Mouse (Mus musculus): ENCODE data around the gene Acsm3. TPM values are rescaled to one million over a fixed set of nuclear protein-coding genes. Genes with fewer than 3 reads are reported as not detected.

The Acsm3 gene
- polyA plus RNA-seq, 1 experiment: not detected

DNA sequence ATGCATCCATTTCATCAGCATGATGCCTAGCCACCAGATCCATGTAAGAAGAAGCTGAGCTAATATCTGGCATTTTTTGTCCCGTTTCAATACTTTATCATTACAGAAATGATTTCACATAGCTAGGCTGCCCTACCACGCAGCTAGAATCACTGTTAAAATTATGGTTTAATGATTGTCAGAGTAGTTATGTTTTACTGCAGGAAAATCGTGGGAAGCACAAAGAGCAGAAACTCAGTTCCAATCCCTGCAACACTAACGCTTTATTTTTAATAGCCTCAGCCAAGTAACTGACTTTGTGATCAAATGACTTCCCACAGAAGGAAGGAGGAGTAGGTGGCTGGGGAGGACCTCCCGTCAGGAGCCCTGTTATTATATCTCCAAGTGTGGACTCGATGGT, 6.3 kb downstream of the Acsm3 start:
- no peak overlapping the region for H3K27ac ChIP-seq (ENCODE audit: insufficient read depth, low read length)
- no peaks in the 10 kb centered on the region for H3K36me3 ChIP-seq (ENCODE audit: control insufficient read depth, insufficient read depth, low read length)
- H3K4me1 ChIP-seq (ENCODE audit: control insufficient read depth, insufficient read depth, insufficient read length): no peaks in the 10 kb centered on the region
- WGBS: 85% methylated on average over 6 of the region's 6 CpGs
- H3K27me3 ChIP-seq (ENCODE audit: control insufficient read depth, insufficient read depth, low read length): no peaks in the 10 kb centered on the region
- no peak overlapping the region for H3K4me3 ChIP-seq (ENCODE audit: extremely low read depth, insufficient read depth, insufficient read length)
- DNase-seq (ENCODE audit: low read depth in 1 of 2, low spot score in 2 of 2): no peak
- TF ChIP-seq POLR2A (IDR thresholded peaks at IDR 0.05; ENCODE audit: low read depth, low read length) (no peak), CTCF (IDR thresholded peaks at IDR 0.05; ENCODE audit: extremely low read depth, insufficient read depth, insufficient read length, insufficient replicate concordance) (no peak)

GRCm38 (mm10) chr7:119769895-119770294, 9.2 kb downstream of the Acsm3 start:
- Histone ChIP-seq H3K4me1 (ENCODE audit: control insufficient read depth, insufficient read depth, insufficient read length) (no peaks in the 10 kb centered on the region), H3K36me3 (ENCODE audit: control insufficient read depth, insufficient read depth, low read length) (no peaks in the 10 kb centered on the region), H3K27ac (ENCODE audit: insufficient read depth, low read length) (no peak overlapping the region), H3K27me3 (ENCODE audit: control insufficient read depth, insufficient read depth, low read length) (no peaks in the 10 kb centered on the region), H3K4me3 (ENCODE audit: extremely low read depth, insufficient read depth, insufficient read length) (no peak overlapping the region)
- DNase-seq (ENCODE audit: low read depth in 1 of 2, low spot score in 2 of 2): no peak
- TF ChIP-seq POLR2A (IDR thresholded peaks at IDR 0.05; ENCODE audit: low read depth, low read length) (no peak), CTCF (IDR thresholded peaks at IDR 0.05; ENCODE audit: extremely low read depth, insufficient read depth, insufficient read length, insufficient replicate concordance) (no peak)
- WGBS: 92% methylated on average over 8 of the region's 8 CpGs

DNA sequence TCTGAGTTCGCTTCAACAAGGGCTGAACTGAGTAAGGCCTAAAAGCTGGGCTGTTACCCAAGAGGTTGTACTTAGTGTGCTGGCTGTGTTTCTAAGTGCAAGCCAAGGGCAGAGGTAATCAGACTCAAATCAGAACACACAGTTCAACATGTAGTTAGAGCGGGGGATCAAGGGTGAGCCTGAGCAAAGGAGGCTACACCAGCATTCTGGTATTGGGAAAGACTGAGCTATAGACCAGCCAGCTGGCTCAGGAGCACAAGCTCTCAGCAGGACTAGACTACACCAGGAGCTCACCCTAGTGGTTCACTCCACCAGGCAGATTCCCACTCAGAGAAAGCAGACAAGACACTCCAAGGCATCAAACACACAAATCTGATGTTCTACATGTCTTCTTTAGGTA, 22.7 kb downstream of the Acsm3 start:
- no peak for DNase-seq (ENCODE audit: low read depth in 1 of 2, low spot score in 2 of 2)
- TF ChIP-seq CTCF (IDR thresholded peaks at IDR 0.05; ENCODE audit: extremely low read depth, insufficient read depth, insufficient read length, insufficient replicate concordance): no peak
- TF ChIP-seq POLR2A (IDR thresholded peaks at IDR 0.05; ENCODE audit: low read depth, low read length): no peak
- H3K36me3 ChIP-seq (ENCODE audit: control insufficient read depth, insufficient read depth, low read length): peaks cover 13% of the 10 kb centered on the region
- no peaks in the 10 kb centered on the region for H3K4me1 ChIP-seq (ENCODE audit: control insufficient read depth, insufficient read depth, insufficient read length)
- H3K27ac ChIP-seq (ENCODE audit: insufficient read depth, low read length): no peak overlapping the region
- WGBS: 94% methylated on average over 2 of the region's 2 CpGs
- no peak overlapping the region for H3K4me3 ChIP-seq (ENCODE audit: extremely low read depth, insufficient read depth, insufficient read length)
- H3K27me3 ChIP-seq (ENCODE audit: control insufficient read depth, insufficient read depth, low read length): no peaks in the 10 kb centered on the region

DNA sequence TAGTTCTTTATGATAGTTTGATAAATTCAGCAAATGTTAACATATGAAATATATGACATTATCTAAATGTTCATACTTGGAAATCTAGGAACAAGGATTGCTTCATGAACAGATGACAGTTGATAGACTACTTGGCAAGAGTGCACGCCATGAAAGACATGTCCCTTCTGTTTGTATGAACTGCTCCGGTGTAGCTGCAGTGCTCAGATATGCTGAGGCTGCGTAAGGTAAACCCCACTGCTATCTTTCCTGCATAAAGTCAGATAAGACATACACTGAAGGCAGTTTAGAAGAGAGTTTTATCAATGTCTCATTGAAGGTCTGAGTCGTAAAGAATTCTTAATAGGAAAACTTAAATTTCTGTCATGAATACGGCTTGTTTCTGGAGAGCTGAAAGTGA, 24.2 kb downstream of the Acsm3 start:
- no peak overlapping the region for H3K4me3 ChIP-seq (ENCODE audit: extremely low read depth, insufficient read depth, insufficient read length)
- 82% methylated on average over 5 of the region's 5 CpGs for WGBS
- H3K36me3 ChIP-seq (ENCODE audit: control insufficient read depth, insufficient read depth, low read length): peaks cover 13% of the 10 kb centered on the region
- no peak for TF ChIP-seq CTCF (IDR thresholded peaks at IDR 0.05; ENCODE audit: extremely low read depth, insufficient read depth, insufficient read length, insufficient replicate concordance)
- TF ChIP-seq POLR2A (IDR thresholded peaks at IDR 0.05; ENCODE audit: low read depth, low read length): no peak
- no peaks in the 10 kb centered on the region for H3K27me3 ChIP-seq (ENCODE audit: control insufficient read depth, insufficient read depth, low read length)
- no peak for DNase-seq (ENCODE audit: low read depth in 1 of 2, low spot score in 2 of 2)
- H3K4me1 ChIP-seq (ENCODE audit: control insufficient read depth, insufficient read depth, insufficient read length): no peaks in the 10 kb centered on the region
- no peak overlapping the region for H3K27ac ChIP-seq (ENCODE audit: insufficient read depth, low read length)

DNA sequence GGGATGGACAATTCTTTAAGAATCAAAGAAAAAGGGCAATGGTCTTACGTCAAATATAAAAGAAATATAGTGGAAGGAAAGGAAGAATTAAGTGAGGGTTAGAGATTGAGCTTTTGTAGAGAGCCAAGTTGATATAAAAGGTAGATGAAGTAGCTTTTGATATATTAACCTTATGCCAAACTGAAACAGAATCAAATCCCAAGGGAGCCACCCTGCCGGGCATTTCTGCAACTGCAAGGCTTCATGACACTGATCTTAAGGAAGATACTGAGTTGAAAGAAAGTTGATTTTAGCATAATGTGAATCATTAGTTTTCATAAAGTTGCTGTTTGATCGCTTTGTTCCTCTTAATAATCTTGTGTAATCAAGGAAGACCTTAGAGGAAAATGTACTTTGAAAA, 28.3 kb downstream of the Acsm3 start:
- peaks cover 7% of the 10 kb centered on the region for H3K36me3 ChIP-seq (ENCODE audit: control insufficient read depth, insufficient read depth, low read length)
- WGBS: 74% methylated on average over 3 of the region's 3 CpGs
- no peaks in the 10 kb centered on the region for H3K27me3 ChIP-seq (ENCODE audit: control insufficient read depth, insufficient read depth, low read length)
- DNase-seq (ENCODE audit: low read depth in 1 of 2, low spot score in 2 of 2): no peak
- H3K4me3 ChIP-seq (ENCODE audit: extremely low read depth, insufficient read depth, insufficient read length): no peak overlapping the region
- no peak overlapping the region for H3K27ac ChIP-seq (ENCODE audit: insufficient read depth, low read length)
- TF ChIP-seq CTCF (IDR thresholded peaks at IDR 0.05; ENCODE audit: extremely low read depth, insufficient read depth, insufficient read length, insufficient replicate concordance) (no peak), POLR2A (IDR thresholded peaks at IDR 0.05; ENCODE audit: low read depth, low read length) (no peak)
- no peaks in the 10 kb centered on the region for H3K4me1 ChIP-seq (ENCODE audit: control insufficient read depth, insufficient read depth, insufficient read length)

DNA sequence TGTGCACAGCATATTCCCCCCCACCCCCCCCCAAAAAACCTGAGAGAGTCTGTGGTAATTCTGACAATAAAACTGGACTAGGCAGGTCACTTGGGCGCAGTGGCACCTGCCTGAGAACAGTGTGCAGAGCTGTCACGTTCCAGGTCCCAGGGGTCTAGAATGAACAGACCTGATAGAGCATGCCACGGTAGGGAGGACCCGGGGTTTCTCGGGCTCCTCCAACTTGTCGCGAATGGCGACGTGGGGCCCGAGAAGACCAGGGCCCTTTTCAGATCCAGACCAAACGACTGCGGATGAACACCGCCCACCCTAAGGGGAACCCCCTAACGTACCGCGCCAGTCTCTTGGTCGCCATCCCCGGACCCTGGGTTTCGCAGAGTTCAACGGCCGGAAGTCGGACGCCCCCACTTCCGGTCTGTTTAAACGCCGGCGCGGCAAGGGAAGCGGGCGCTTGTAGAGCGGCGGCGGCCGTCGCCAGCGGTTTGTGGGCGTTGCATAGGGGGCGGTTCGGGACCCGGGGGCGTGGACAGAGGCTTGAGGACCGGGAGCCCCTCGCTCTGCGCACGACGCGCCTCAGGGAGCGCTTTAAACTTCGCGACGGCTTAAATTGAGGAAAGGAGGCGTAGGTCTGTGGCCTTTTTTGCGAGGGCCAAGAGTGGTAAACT, 33.0 kb downstream of the Acsm3 start, which contains the start of the genes Rexo5 and Eri2:
Gene Rexo5 (plus strand): TSS at position 421 of the 665 bp plus-strand sequence.
Gene Eri2 (minus strand): TSS at position 473 of the 665 bp plus-strand sequence.
- Histone ChIP-seq H3K27me3 (ENCODE audit: control insufficient read depth, insufficient read depth, low read length) (no peaks in the 10 kb centered on the region), H3K36me3 (ENCODE audit: control insufficient read depth, insufficient read depth, low read length) (no peaks in the 10 kb centered on the region; the same call in 1 of the 2 replicates), H3K27ac (ENCODE audit: insufficient read depth, low read length) (peak within 1 kb of the TSS; percentile 44; the same call in 1 of the 2 replicates), H3K4me3 (ENCODE audit: extremely low read depth, insufficient read depth, insufficient read length) (peak within 1 kb of the TSS; percentile 82), H3K4me1 (ENCODE audit: control insufficient read depth, insufficient read depth, insufficient read length) (no peaks in the 10 kb centered on the region; the same call in 1 of the 2 replicates)
- peak; percentile 45 to 80 for DNase-seq (ENCODE audit: low read depth in 1 of 2, low spot score in 2 of 2)
- under 1% methylated on average over 53 of the region's 53 CpGs for WGBS
- TF ChIP-seq POLR2A (IDR thresholded peaks at IDR 0.05; ENCODE audit: low read depth, low read length) (no peak), CTCF (IDR thresholded peaks at IDR 0.05; ENCODE audit: extremely low read depth, insufficient read depth, insufficient read length, insufficient replicate concordance) (no peak)

GRCm38 (mm10) chr7:119794251-119794638, 33.5 kb downstream of the Acsm3 start:
- no peaks in the 10 kb centered on the region for H3K27me3 ChIP-seq (ENCODE audit: control insufficient read depth, insufficient read depth, low read length)
- H3K27ac ChIP-seq (ENCODE audit: insufficient read depth, low read length): peak overlapping the region; percentile 2; the same call in 1 of the 2 replicates
- H3K4me3 ChIP-seq (ENCODE audit: extremely low read depth, insufficient read depth, insufficient read length): peak overlapping the region; percentile 82
- no peaks in the 10 kb centered on the region; the same call in 1 of the 2 replicates for H3K36me3 ChIP-seq (ENCODE audit: control insufficient read depth, insufficient read depth, low read length)
- TF ChIP-seq CTCF (IDR thresholded peaks at IDR 0.05; ENCODE audit: extremely low read depth, insufficient read depth, insufficient read length, insufficient replicate concordance): no peak
- no peak for TF ChIP-seq POLR2A (IDR thresholded peaks at IDR 0.05; ENCODE audit: low read depth, low read length)
- H3K4me1 ChIP-seq (ENCODE audit: control insufficient read depth, insufficient read depth, insufficient read length): no peaks in the 10 kb centered on the region; the same call in 1 of the 2 replicates
- under 1% methylated on average over 21 of the region's 21 CpGs for WGBS
- DNase-seq (ENCODE audit: low read depth in 1 of 2, low spot score in 2 of 2): peak in 1 of 2 experiments; percentile 14

All from spleen, adult 2 months (tissue).